Mouse (Mus musculus) CD8-positive naive resting alpha-beta T cell, adult 2 months (primary cell): ENCODE measurements at regions not wholly inside any gene's neighbourhood (a gene's known extent, or its start where the extent isn't known, plus 50 kb on each side); places are given as distances from the start of the nearest gene placed in this dataset.

Experiments
- DNase-seq, 2 experiments: peaks; one replicate each; pipeline ENCODE4 v3.0.0; 2022; ENCODE audit warnings: low read depth in 2 of 2, low spot score in 2 of 2

- no peak for DNase-seq
Observed at GRCm38 (mm10) chr6:116896132-116896630, 179.5 kb upstream of the Tmem72 start.

- no peak for DNase-seq
Observed at GRCm38 (mm10) chr6:116901816-116902215, 185.1 kb upstream of the Tmem72 start.

- DNase-seq: no peak
Observed at GRCm38 (mm10) chr6:116902371-116902770, 185.7 kb upstream of the Tmem72 start.

GRCm38 (mm10) chr6:116906426-116907172, 189.9 kb upstream of the Tmem72 start:
- no peak for DNase-seq

GRCm38 (mm10) chr6:116910607-116911006, 193.9 kb upstream of the Tmem72 start:
- DNase-seq: no peak

- no peak for DNase-seq
Observed at GRCm38 (mm10) chr6:116912161-116912560, 195.4 kb upstream of the Tmem72 start.

GRCm38 (mm10) chr6:116914073-116914472, 197.4 kb upstream of the Tmem72 start:
- no peak for DNase-seq

- no peak for DNase-seq
Observed at GRCm38 (mm10) chr6:116935024-116935423, 218.3 kb upstream of the Tmem72 start.

- DNase-seq: no peak
Observed at GRCm38 (mm10) chr6:116941576-116941975, 224.9 kb upstream of the Tmem72 start.

- no peak for DNase-seq
Observed at GRCm38 (mm10) chr6:116942696-116943095, 225.6 kb upstream of the Cxcl12 start.

GRCm38 (mm10) chr6:116946083-116946732, 222.1 kb upstream of the Cxcl12 start:
- no peak for DNase-seq

GRCm38 (mm10) chr6:116959611-116960010, 208.7 kb upstream of the Cxcl12 start:
- DNase-seq: no peak

GRCm38 (mm10) chr6:116960641-116961040, 207.7 kb upstream of the Cxcl12 start:
- no peak for DNase-seq

- DNase-seq: no peak
Observed at GRCm38 (mm10) chr6:116966436-116966835, 201.9 kb upstream of the Cxcl12 start.

GRCm38 (mm10) chr6:116969381-116969910, 198.9 kb upstream of the Cxcl12 start:
- no peak for DNase-seq

- no peak for DNase-seq
Observed at GRCm38 (mm10) chr6:116974841-116975240, 193.5 kb upstream of the Cxcl12 start.

GRCm38 (mm10) chr6:116980349-116980995, 187.9 kb upstream of the Cxcl12 start:
- no peak for DNase-seq

GRCm38 (mm10) chr6:116985147-116985737, 183.1 kb upstream of the Cxcl12 start:
- no peak for DNase-seq

- no peak for DNase-seq
Observed at GRCm38 (mm10) chr6:116986266-116987000, 181.9 kb upstream of the Cxcl12 start.

- no peak for DNase-seq
Observed at GRCm38 (mm10) chr6:116987243-116987642, 181.1 kb upstream of the Cxcl12 start.
